Mouse (Mus musculus) cortical plate, adult 2 months (tissue): Measurements from ENCODE around the gene Tgif2.

ENCODE experiments used
- CTCF ChIP-seq: fragments of 200-500 bp; IDR thresholded peaks from 2 replicates; pipeline ENCODE4 v1.5.1; 2011; ENCODE audit warnings: mild to moderate bottlenecking, control low read depth, low read length; ENCODE audit not compliant: insufficient read depth; ENCODE audit errors: extremely low read depth
- POLR2A ChIP-seq: fragments of 200-500 bp; IDR thresholded peaks from 2 replicates; pipeline ENCODE4 v1.6.1; 2011; ENCODE audit warnings: mild to moderate bottlenecking, low read length, control low read depth; ENCODE audit not compliant: insufficient read depth; ENCODE audit errors: extremely low read depth

- TF ChIP-seq POLR2A (no peak), CTCF (no peak)
Observed at GRCm38 (mm10) chr2:156806886-156807285, 32.9 kb upstream of the Tgif2 start.
